Mouse (Mus musculus) liver, embryonic 14.5 days (tissue): ENCODE results near the gene 1520401A03Rik.

Experiments used
- CTCF ChIP-seq: IDR thresholded peaks from 2 replicates; pipeline ENCODE4 v1.5.1; 2016; ENCODE audit warnings: antibody characterized with exemption, low read depth, control low read depth
- EP300 ChIP-seq: IDR thresholded peaks from 2 replicates; pipeline ENCODE4 v1.6.1; 2016; ENCODE audit warnings: antibody characterized with exemption, low read depth

GRCm38 (mm10) chr17:23681086-23681485, 41.5 kb downstream of the 1520401A03Rik start:
- TF ChIP-seq EP300 (no peak), CTCF (no peak)
